ENCODE assay signal across 19 mouse cellular contexts in the genomic region with DNA sequence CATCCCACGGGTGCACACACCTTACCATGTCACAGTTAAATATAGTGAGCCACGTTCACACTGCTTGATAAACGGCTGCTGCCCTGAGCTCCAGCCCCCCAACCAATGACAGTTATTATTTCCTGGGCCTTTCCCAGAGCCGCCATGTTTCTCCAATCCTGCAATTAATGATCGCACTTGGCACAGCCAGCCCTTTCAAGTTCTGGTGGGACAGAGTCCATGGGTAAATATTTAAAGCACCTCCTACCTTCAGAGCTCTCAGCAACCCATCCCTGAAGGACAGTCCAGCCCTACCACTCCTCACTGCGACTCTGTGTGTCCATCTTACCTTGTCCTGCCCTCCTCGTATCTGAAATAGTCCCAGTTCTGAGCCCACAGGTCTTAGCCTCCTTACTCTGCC. TPM values are rescaled to one million over a fixed set of nuclear protein-coding genes. Genes with fewer than 3 reads are reported as not detected.
A peak's percentile ranks its signal among the peaks of the same experiment; 100 is the strongest.
DNase-seq lines count a peak whose midpoint lies in the region; ATAC-seq and TF ChIP-seq lines count a peak whose summit lies in the region.
"Had no signal": no experiment of that assay in that cellular context is flagged by ENCODE, and none has a peak within 500 bp of the region (broad histone marks: within the 10 kb centered on the region; RNA-seq: fewer than 3 reads in every experiment).

No protein-coding gene starts in this region.

- no peak for TF ChIP-seq EP300 in liver, postnatal 0 days (IDR thresholded peaks at IDR 0.05; ENCODE audit: low read depth)
- no peak for TF ChIP-seq EP300 in ES-Bruce4 (IDR thresholded peaks at IDR 0.05; ENCODE audit: insufficient read depth, low read depth, low read length)

- DNase-seq in hindbrain, embryonic 10.5 days (ENCODE audit: low spot score), result no peak
- DNase-seq in liver, adult 2 months (ENCODE audit: extremely low read depth, low read depth, low spot score), result peak; percentile 64
- DNase-seq in liver, postnatal 0 days, result no peak
- no peak for DNase-seq in c-Kit-positive CD71-positive TER-119-positive erythroid progenitor cells, embryonic 14.5 days (ENCODE audit: low spot score)
- DNase-seq: adrenal gland, adult 8-10 months; heart, adult 18-20 months; right cerebral cortex, adult 18-20 months had no signal

- H3K79me2 ChIP-seq in liver, adult 2 months (ENCODE audit: control insufficient read depth, insufficient read depth, low read length), result no peaks in the 10 kb centered on the region

- no peak overlapping the region for H3K4me3 ChIP-seq in hindbrain, embryonic 10.5 days
- no peak overlapping the region for H3K4me3 ChIP-seq in hindbrain, embryonic 12.5 days
- no peak overlapping the region for H3K4me3 ChIP-seq in liver, adult 2 months (ENCODE audit: insufficient read depth, low read depth, low read length)
- no peak overlapping the region for H3K4me3 ChIP-seq in liver, postnatal 0 days (ENCODE audit: low read depth, low read length)
- H3K4me3 ChIP-seq in ES-Bruce4 (ENCODE audit: low read depth, low read length), result no peak overlapping the region
- H3K4me3 ChIP-seq in limb, embryonic 15.5 days, result no peak overlapping the region
- H3K4me3 ChIP-seq: heart, embryonic 15.5 days; neural tube, embryonic 13.5 days had no signal

- no peak overlapping the region; the same call in 1 of the 2 replicates for H3K9ac ChIP-seq in hindbrain, embryonic 12.5 days
- no peak overlapping the region for H3K9ac ChIP-seq in liver, adult 2 months (ENCODE audit: low read depth, low read length)
- H3K9ac ChIP-seq in liver, postnatal 0 days (replicated peaks), result no peak overlapping the region
- 0 out of 2 replicates have a peak overlapping the region, but pooled peaks have one; percentile 6 for H3K9ac ChIP-seq in ES-Bruce4 (ENCODE audit: low read depth, poor library complexity, severe bottlenecking)
- H3K9ac ChIP-seq in limb, embryonic 15.5 days, result no peak overlapping the region
- H3K9ac ChIP-seq: heart, embryonic 15.5 days; neural tube, embryonic 13.5 days had no signal

- 76% methylated on average over 7 of the region's 7 CpGs for WGBS in hindbrain, embryonic 10.5 days
- WGBS in hindbrain, embryonic 12.5 days, result 74% methylated on average over 7 of the region's 7 CpGs
- 35% methylated on average over 7 of the region's 7 CpGs for WGBS in liver, adult 2 months
- 63% methylated on average over 7 of the region's 7 CpGs for WGBS in liver, postnatal 0 days (ENCODE audit: insufficient replicate concordance)
- WGBS in limb, embryonic 15.5 days, result 76% methylated on average over 7 of the region's 7 CpGs

- H3K36me3 ChIP-seq in hindbrain, embryonic 10.5 days, result no peaks in the 10 kb centered on the region
- no peaks in the 10 kb centered on the region for H3K36me3 ChIP-seq in hindbrain, embryonic 12.5 days
- H3K36me3 ChIP-seq in liver, adult 2 months (ENCODE audit: control insufficient read depth, insufficient read depth, low read length), result no peaks in the 10 kb centered on the region
- H3K36me3 ChIP-seq in liver, postnatal 0 days (replicated peaks; ENCODE audit: insufficient read depth, low read length), result no peaks in the 10 kb centered on the region
- no peaks in the 10 kb centered on the region for H3K36me3 ChIP-seq in ES-Bruce4 (ENCODE audit: control insufficient read depth, insufficient read depth, low read length, poor library complexity, severe bottlenecking)
- no peaks in the 10 kb centered on the region for H3K36me3 ChIP-seq in limb, embryonic 15.5 days
- H3K36me3 ChIP-seq: heart, embryonic 15.5 days; neural tube, embryonic 13.5 days had no signal

- H3K4me1 ChIP-seq in hindbrain, embryonic 10.5 days (replicated peaks), result peaks cover 61% of the 10 kb centered on the region
- H3K4me1 ChIP-seq in hindbrain, embryonic 12.5 days, result peaks cover 17% of the 10 kb centered on the region
- H3K4me1 ChIP-seq in liver, adult 2 months (ENCODE audit: control insufficient read depth, insufficient read depth, low read length), result peaks cover 11% of the 10 kb centered on the region; the same call in 1 of the 2 replicates
- no peaks in the 10 kb centered on the region; the same call in 1 of the 2 replicates for H3K4me1 ChIP-seq in liver, postnatal 0 days (ENCODE audit: insufficient read depth)
- peaks cover 3% of the 10 kb centered on the region for H3K4me1 ChIP-seq in ES-Bruce4 (ENCODE audit: control insufficient read depth, insufficient read depth, low read length)
- peaks cover 24% of the 10 kb centered on the region for H3K4me1 ChIP-seq in limb, embryonic 15.5 days

- H3K27ac ChIP-seq in hindbrain, embryonic 10.5 days, result peak overlapping the region; percentile 69
- H3K27ac ChIP-seq in hindbrain, embryonic 12.5 days, result no peak overlapping the region
- peak overlapping the region; percentile 43 for H3K27ac ChIP-seq in liver, adult 2 months (replicated peaks; ENCODE audit: insufficient read depth, low read depth, low read length)
- no peak overlapping the region for H3K27ac ChIP-seq in liver, postnatal 0 days (ENCODE audit: low read depth)
- H3K27ac ChIP-seq in ES-Bruce4 (ENCODE audit: insufficient read depth, low read length), result peak overlapping the region; percentile 22; the same call in 1 of the 2 replicates
- H3K27ac ChIP-seq in limb, embryonic 15.5 days, result peak overlapping the region; percentile 33; the same call in 1 of the 2 replicates
- H3K27ac ChIP-seq: heart, embryonic 15.5 days; neural tube, embryonic 13.5 days had no signal

- ATAC-seq in hindbrain, embryonic 12.5 days (ENCODE audit: low FRiP score), result no peak
- ATAC-seq in liver, postnatal 0 days, result no peak
- no peak for ATAC-seq in limb, embryonic 15.5 days (ENCODE audit: insufficient number of reproducible peaks, low FRiP score, low TSS enrichment, low read depth)

- H3K4me2 ChIP-seq in hindbrain, embryonic 12.5 days (replicated peaks), result no peak overlapping the region
- H3K4me2 ChIP-seq in liver, postnatal 0 days (ENCODE audit: low read depth, low read length), result no peak overlapping the region
- H3K4me2 ChIP-seq in limb, embryonic 15.5 days, result no peak overlapping the region
- H3K4me2 ChIP-seq: heart, embryonic 15.5 days; neural tube, embryonic 13.5 days had no signal

- H3K9me3 ChIP-seq in hindbrain, embryonic 10.5 days, result no peaks in the 10 kb centered on the region
- H3K9me3 ChIP-seq in hindbrain, embryonic 12.5 days (replicated peaks), result no peaks in the 10 kb centered on the region
- H3K9me3 ChIP-seq in liver, postnatal 0 days (ENCODE audit: low read length), result no peaks in the 10 kb centered on the region
- H3K9me3 ChIP-seq in ES-Bruce4 (replicated peaks; ENCODE audit: control insufficient read depth, insufficient read depth, low read length, poor library complexity, severe bottlenecking), result no peaks in the 10 kb centered on the region
- no peaks in the 10 kb centered on the region for H3K9me3 ChIP-seq in limb, embryonic 15.5 days
- H3K9me3 ChIP-seq: heart, embryonic 15.5 days; neural tube, embryonic 13.5 days had no signal

- TF ChIP-seq POLR2A in liver, adult 2 months (IDR thresholded peaks at IDR 0.05; ENCODE audit: extremely low read depth, insufficient read depth, low read length), result no peak
- no peak for TF ChIP-seq POLR2A in ES-Bruce4 (IDR thresholded peaks at IDR 0.05; ENCODE audit: insufficient read depth, low read length)

- TF ChIP-seq CTCF in liver, adult 2 months (IDR thresholded peaks at IDR 0.05; ENCODE audit: low read depth, low read length), result no peak
- no peak for TF ChIP-seq CTCF in liver, postnatal 0 days (IDR thresholded peaks at IDR 0.05; ENCODE audit: low read depth)
- no peak for TF ChIP-seq CTCF in ES-Bruce4 (IDR thresholded peaks at IDR 0.05; ENCODE audit: low read depth, low read length)

- no peaks in the 10 kb centered on the region for H3K27me3 ChIP-seq in hindbrain, embryonic 10.5 days (ENCODE audit: insufficient read depth, poor library complexity, severe bottlenecking)
- no peaks in the 10 kb centered on the region for H3K27me3 ChIP-seq in hindbrain, embryonic 12.5 days
- no peaks in the 10 kb centered on the region for H3K27me3 ChIP-seq in liver, adult 2 months (ENCODE audit: control insufficient read depth, insufficient read depth, low read length)
- H3K27me3 ChIP-seq in liver, postnatal 0 days (ENCODE audit: insufficient read depth, low read length), result no peaks in the 10 kb centered on the region
- H3K27me3 ChIP-seq in ES-Bruce4 (ENCODE audit: control insufficient read depth, insufficient read depth, low read length, poor library complexity, severe bottlenecking), result no peaks in the 10 kb centered on the region
- H3K27me3 ChIP-seq in limb, embryonic 15.5 days, result 0 out of 2 replicates have a peak, but pooled peaks cover 5% of the 10 kb centered on the region
- H3K27me3 ChIP-seq: heart, embryonic 15.5 days; neural tube, embryonic 13.5 days had no signal

RNA-seq across cellular contexts. Expression of a gene that starts 28.4 kb away (rescaled TPM):
- polyA plus RNA-seq in hindbrain, embryonic 10.5 days (2016; fragmentation: Nextera tagmentation; extraction: Ambion mirVana), result 0.24 TPM in 1 of 2 replicates, not detected in the other
- not detected in 2 replicates for polyA plus RNA-seq in hindbrain, embryonic 12.5 days (2016; fragmentation: Nextera tagmentation; extraction: Ambion mirVana)
- 0.09 TPM in 1 of 2 replicates, not detected in the other for total RNA-seq in liver, adult 2 months (2014; rRNA removed)
- polyA plus RNA-seq in liver, adult 2 months (2012; rRNA removed), result 0.11 and 0.12 TPM in 2 replicates
- not detected in 2 replicates for polyA plus RNA-seq in liver, postnatal 0 days (2015; fragmentation: Nextera tagmentation; extraction: Ambion mirVana)
- not detected in 2 replicates for polyA plus RNA-seq in ES-Bruce4 (2011; ENCODE audit: insufficient read depth, insufficient read length, low read depth, missing spikeins)
- polyA plus RNA-seq in limb, embryonic 15.5 days (2015; fragmentation: Nextera tagmentation; extraction: Ambion mirVana), result not detected in 2 replicates
- total RNA-seq: adrenal gland, adult 8-10 months; gastrocnemius, postnatal 14 days; heart, adult 18-20 months; layer of hippocampus, adult 18-20 months; layer of hippocampus, postnatal 25 days; megakaryocyte progenitor cell, adult 5-6 weeks had no signal
- polyA plus RNA-seq: embryonic facial prominence, embryonic 14.5 days; heart, embryonic 15.5 days; limb, embryonic 14.5 days; liver, embryonic 16.5 days; neural tube, embryonic 13.5 days had no signal

Comparison
In these comparisons a context has a peak if more than half of its experiments do, and no peak if none do; other contexts are left out.
1. H3K27ac ChIP-seq: peak in hindbrain, embryonic 10.5 days (single experiment), liver, adult 2 months (single experiment), ES-Bruce4 (single experiment) and limb, embryonic 15.5 days (single experiment); none in hindbrain, embryonic 12.5 days (single experiment) and liver, postnatal 0 days (single experiment).